Mouse (Mus musculus) liver, embryonic 13.5 days (tissue): ENCODE data around the gene Btbd19. TPM values are rescaled to one million over a fixed set of nuclear protein-coding genes. Genes with fewer than 3 reads are reported as not detected.

Experiments
- ATAC-seq: fragments of 200-750 bp; cut with Nextera tagmentation; 2 replicates; pipeline ENCODE4 v1.8.0; 2017; ENCODE audit warnings: low read depth, mild to moderate bottlenecking, moderate number of reproducible peaks, moderate library complexity
- DNase-seq: peaks from one replicate; pipeline ENCODE4 v3.0.0; 2022
- H3K27ac ChIP-seq: fragments of 300-500 bp; sonication (generic); 2 replicates; pipeline ENCODE4 v1.5.1; 2015; ENCODE audit warnings: moderate library complexity, mild to moderate bottlenecking, inconsistent platforms
- H3K27me3 ChIP-seq: fragments of 300-500 bp; sonication (generic); 2 replicates; pipeline ENCODE4 v1.6.1; 2015; ENCODE audit warnings: mild to moderate bottlenecking, inconsistent platforms
- H3K36me3 ChIP-seq: fragments of 300-500 bp; sonication (generic); 2 replicates; pipeline ENCODE4 v1.6.1; 2015; ENCODE audit warnings: mild to moderate bottlenecking, inconsistent platforms
- H3K4me1 ChIP-seq: fragments of 300-500 bp; sonication (generic); replicated peaks from 2 replicates; pipeline ENCODE4 v1.6.1; 2015; ENCODE audit warnings: inconsistent platforms
- H3K4me2 ChIP-seq: fragments of 300-500 bp; sonication (generic); 2 replicates; pipeline ENCODE4 v1.6.1; 2015; ENCODE audit warnings: inconsistent platforms, mild to moderate bottlenecking, moderate library complexity
- H3K4me3 ChIP-seq: fragments of 300-500 bp; sonication (generic); replicated peaks from 2 replicates; pipeline ENCODE4 v1.5.1; 2015; ENCODE audit warnings: mild to moderate bottlenecking, inconsistent platforms
- H3K9ac ChIP-seq: fragments of 300-500 bp; sonication (generic); 2 replicates; pipeline ENCODE4 v1.6.1; 2015; ENCODE audit warnings: mild to moderate bottlenecking, inconsistent platforms
- H3K9me3 ChIP-seq: fragments of 300-500 bp; sonication (generic); replicated peaks from 2 replicates; pipeline ENCODE4 v1.6.1; 2016; ENCODE audit warnings: inconsistent platforms
- WGBS: fragments of 180-500 bp; shearing (Covaris S2); methylation state at CpG from one replicate; pipeline ENCODE4 v1.1.7; 2015; ENCODE audit not compliant: insufficient replicate concordance; 5-methylcytosine and 5-hydroxymethylcytosine counted together
- polyA plus RNA-seq: library from polyadenylated mRNA; unstranded; fragments of >200 nt; fragmentation: Nextera tagmentation; extraction: Ambion mirVana; gene quantifications from 2 replicates; pipeline ENCODE4 v1.2.1, GENCODE M21; 2015

Btbd19 gene
- polyA plus RNA-seq, 1 experiment from 2014 or later = 5.6 TPM

- no peaks in the 10 kb centered on the region for H3K36me3 ChIP-seq
- WGBS = 94% methylated on average over 1 of the region's 1 CpGs
- ATAC-seq = no peak
These were observed 12.3 kb downstream of the Btbd19 start for GRCm38 (mm10) chr4:117113237-117113636.

GRCm38 (mm10) chr4:117110985-117111384 is 14.5 kb downstream of the Btbd19 start:
- Histone ChIP-seq H3K36me3 (no peaks in the 10 kb centered on the region), H3K4me2 (no peak overlapping the region), H3K27ac (no peak overlapping the region), H3K9me3 (no peaks in the 10 kb centered on the region), H3K4me3 (no peak overlapping the region), H3K27me3 (no peaks in the 10 kb centered on the region), H3K9ac (no peak overlapping the region), H3K4me1 (no peaks in the 10 kb centered on the region)
- no peak for DNase-seq
- ATAC-seq = no peak
- WGBS = 73% methylated on average over 11 of the region's 11 CpGs

More at GRCm38 (mm10) chr4:117113237-117113636, 12.3 kb downstream of the Btbd19 start:
- Histone ChIP-seq H3K4me2 (no peak overlapping the region), H3K4me1 (no peaks in the 10 kb centered on the region; the same call in 1 of the 2 replicates), H3K27ac (no peak overlapping the region), H3K27me3 (no peaks in the 10 kb centered on the region), H3K9ac (no peak overlapping the region), H3K9me3 (no peaks in the 10 kb centered on the region), H3K4me3 (no peak overlapping the region)
- DNase-seq = no peak

- ATAC-seq = no peak
- H3K4me3 ChIP-seq = no peak overlapping the region
These were observed 15.3 kb downstream of the Btbd19 start for GRCm38 (mm10) chr4:117110249-117110648.

GRCm38 (mm10) chr4:117109330-117109729 is 16.2 kb downstream of the Btbd19 start:
- DNase-seq (no peak), ATAC-seq (no peak)
- Histone ChIP-seq H3K27ac (no peak overlapping the region), H3K9me3 (no peaks in the 10 kb centered on the region), H3K4me1 (no peaks in the 10 kb centered on the region), H3K4me2 (no peak overlapping the region), H3K27me3 (no peaks in the 10 kb centered on the region), H3K9ac (no peak overlapping the region), H3K36me3 (no peaks in the 10 kb centered on the region), H3K4me3 (no peak overlapping the region)
- 84% methylated on average over 25 of the region's 25 CpGs for WGBS

More at GRCm38 (mm10) chr4:117110249-117110648, 15.3 kb downstream of the Btbd19 start:
- Histone ChIP-seq H3K4me1 (no peaks in the 10 kb centered on the region), H3K4me2 (no peak overlapping the region), H3K27me3 (no peaks in the 10 kb centered on the region), H3K36me3 (no peaks in the 10 kb centered on the region), H3K27ac (no peak overlapping the region), H3K9me3 (no peaks in the 10 kb centered on the region), H3K9ac (no peak overlapping the region)
- WGBS = 84% methylated on average over 13 of the region's 13 CpGs
- no peak for DNase-seq

- no peaks in the 10 kb centered on the region for H3K4me1 ChIP-seq
- H3K4me2 ChIP-seq = no peak overlapping the region
- no peak for ATAC-seq
- no peak overlapping the region for H3K9ac ChIP-seq
- H3K36me3 ChIP-seq = no peaks in the 10 kb centered on the region
- H3K27ac ChIP-seq = no peak overlapping the region
- 91% methylated on average over 6 of the region's 6 CpGs for WGBS
- no peak overlapping the region for H3K4me3 ChIP-seq
- no peaks in the 10 kb centered on the region for H3K9me3 ChIP-seq
- H3K27me3 ChIP-seq = no peaks in the 10 kb centered on the region
- no peak for DNase-seq
These were observed 17.0 kb downstream of the Btbd19 start for GRCm38 (mm10) chr4:117108524-117108849.

- H3K27ac ChIP-seq = no peak overlapping the region
- H3K36me3 ChIP-seq = no peaks in the 10 kb centered on the region
- DNase-seq (no peak), ATAC-seq (no peak)
- no peak overlapping the region for H3K4me3 ChIP-seq
- no peaks in the 10 kb centered on the region for H3K27me3 ChIP-seq
- no peak overlapping the region for H3K4me2 ChIP-seq
- 79% methylated on average over 18 of the region's 18 CpGs for WGBS
- no peaks in the 10 kb centered on the region for H3K9me3 ChIP-seq
- no peaks in the 10 kb centered on the region for H3K4me1 ChIP-seq
- no peak overlapping the region for H3K9ac ChIP-seq
These were observed 17.6 kb downstream of the Btbd19 start for GRCm38 (mm10) chr4:117107813-117108523.

GRCm38 (mm10) chr4:117105127-117105526 is 20.4 kb downstream of the Btbd19 start:
- no peaks in the 10 kb centered on the region for H3K27me3 ChIP-seq
- H3K36me3 ChIP-seq = no peaks in the 10 kb centered on the region
- no peak overlapping the region for H3K4me2 ChIP-seq
- H3K4me1 ChIP-seq = no peaks in the 10 kb centered on the region
- no peak overlapping the region for H3K9ac ChIP-seq
- H3K9me3 ChIP-seq = no peaks in the 10 kb centered on the region
- ATAC-seq (no peak), DNase-seq (no peak)
- H3K4me3 ChIP-seq = no peak overlapping the region
- 69% methylated on average over 10 of the region's 10 CpGs for WGBS
- H3K27ac ChIP-seq = no peak overlapping the region

GRCm38 (mm10) chr4:117104672-117105071 is 20.9 kb downstream of the Btbd19 start:
- Histone ChIP-seq H3K4me3 (no peak overlapping the region), H3K9me3 (no peaks in the 10 kb centered on the region), H3K36me3 (no peaks in the 10 kb centered on the region), H3K27me3 (no peaks in the 10 kb centered on the region), H3K9ac (no peak overlapping the region), H3K4me1 (no peaks in the 10 kb centered on the region), H3K4me2 (no peak overlapping the region), H3K27ac (no peak overlapping the region)
- WGBS = 69% methylated on average over 10 of the region's 10 CpGs
- DNase-seq (no peak), ATAC-seq (no peak)

GRCm38 (mm10) chr4:117101218-117101617 is 24.3 kb downstream of the Btbd19 start:
- Histone ChIP-seq H3K4me3 (no peak overlapping the region), H3K27ac (no peak overlapping the region), H3K9ac (no peak overlapping the region), H3K4me2 (no peak overlapping the region), H3K4me1 (peaks cover 7% of the 10 kb centered on the region), H3K9me3 (no peaks in the 10 kb centered on the region), H3K36me3 (no peaks in the 10 kb centered on the region), H3K27me3 (peaks cover 26% of the 10 kb centered on the region)
- DNase-seq (no peak), ATAC-seq (no peak)
- WGBS = 36% methylated on average over 7 of the region's 7 CpGs

- H3K27me3 ChIP-seq = peaks cover 38% of the 10 kb centered on the region
- H3K4me1 ChIP-seq = peaks cover 17% of the 10 kb centered on the region
- H3K4me3 ChIP-seq = no peak overlapping the region
- 68% methylated on average over 4 of the region's 4 CpGs for WGBS
- no peak overlapping the region for H3K4me2 ChIP-seq
- H3K9ac ChIP-seq = no peak overlapping the region
- H3K36me3 ChIP-seq = no peaks in the 10 kb centered on the region
- H3K9me3 ChIP-seq = no peaks in the 10 kb centered on the region
- DNase-seq (no peak), ATAC-seq (no peak)
- H3K27ac ChIP-seq = no peak overlapping the region
These were observed 25.5 kb downstream of the Btbd19 start for GRCm38 (mm10) chr4:117100036-117100435.

GRCm38 (mm10) chr4:117098764-117099036 is 26.8 kb downstream of the Btbd19 start:
- no peak for ATAC-seq
- Histone ChIP-seq H3K36me3 (no peaks in the 10 kb centered on the region), H3K9ac (no peak overlapping the region), H3K4me2 (no peak overlapping the region), H3K27ac (no peak overlapping the region), H3K4me1 (peaks cover 17% of the 10 kb centered on the region), H3K4me3 (no peak overlapping the region), H3K27me3 (peaks cover 49% of the 10 kb centered on the region), H3K9me3 (no peaks in the 10 kb centered on the region)
- WGBS = 54% methylated on average over 2 of the region's 2 CpGs
- no peak for DNase-seq

- DNase-seq (no peak), ATAC-seq (no peak)
- Histone ChIP-seq H3K27ac (peak overlapping the region; percentile 3; the same call in 1 of the 2 replicates), H3K27me3 (peaks cover 49% of the 10 kb centered on the region), H3K9ac (no peak overlapping the region), H3K4me1 (peaks cover 17% of the 10 kb centered on the region), H3K36me3 (no peaks in the 10 kb centered on the region), H3K4me3 (no peak overlapping the region), H3K9me3 (no peaks in the 10 kb centered on the region), H3K4me2 (no peak overlapping the region)
- 58% methylated on average over 8 of the region's 8 CpGs for WGBS
These were observed 27.4 kb downstream of the Btbd19 start for GRCm38 (mm10) chr4:117097969-117098763.
